Mouse (Mus musculus) gastrocnemius, adult 2 months (tissue): ENCODE results near the gene H60c. TPM values are rescaled to one million over a fixed set of nuclear protein-coding genes. Genes with fewer than 3 reads are reported as not detected.

Source experiments
- DNase-seq: peaks from one replicate; pipeline ENCODE4 v3.0.0; 2022
- H3K27ac ChIP-seq: fragments of 200-600 bp; 2 replicates; pipeline ENCODE4 v1.8.1; 2022; ENCODE audit warnings: mild to moderate bottlenecking
- H3K4me3 ChIP-seq: fragments of 200-600 bp; 2 replicates; pipeline ENCODE4 v1.8.1; 2022; ENCODE audit warnings: mild to moderate bottlenecking, moderate library complexity
- CTCF ChIP-seq: fragments of 200-600 bp; IDR thresholded peaks from 2 replicates; pipeline ENCODE4 v1.8.1; 2022; ENCODE audit warnings: antibody characterized with exemption, mild to moderate bottlenecking, moderate library complexity
- intact Hi-C: fragments of 180-260 bp; cut with DNase I; formaldehyde crosslinking; loops from one replicate; pipeline ENCODE4 v1.15.1; 2025
- total RNA-seq, 2 experiments: library from RNA; stranded (reverse); gene quantifications; 2 replicates each; pipeline ENCODE4 v1.2.3; 2021

The H60c gene
- total RNA-seq, 2 experiments from 2014 or later, result not detected

DNA sequence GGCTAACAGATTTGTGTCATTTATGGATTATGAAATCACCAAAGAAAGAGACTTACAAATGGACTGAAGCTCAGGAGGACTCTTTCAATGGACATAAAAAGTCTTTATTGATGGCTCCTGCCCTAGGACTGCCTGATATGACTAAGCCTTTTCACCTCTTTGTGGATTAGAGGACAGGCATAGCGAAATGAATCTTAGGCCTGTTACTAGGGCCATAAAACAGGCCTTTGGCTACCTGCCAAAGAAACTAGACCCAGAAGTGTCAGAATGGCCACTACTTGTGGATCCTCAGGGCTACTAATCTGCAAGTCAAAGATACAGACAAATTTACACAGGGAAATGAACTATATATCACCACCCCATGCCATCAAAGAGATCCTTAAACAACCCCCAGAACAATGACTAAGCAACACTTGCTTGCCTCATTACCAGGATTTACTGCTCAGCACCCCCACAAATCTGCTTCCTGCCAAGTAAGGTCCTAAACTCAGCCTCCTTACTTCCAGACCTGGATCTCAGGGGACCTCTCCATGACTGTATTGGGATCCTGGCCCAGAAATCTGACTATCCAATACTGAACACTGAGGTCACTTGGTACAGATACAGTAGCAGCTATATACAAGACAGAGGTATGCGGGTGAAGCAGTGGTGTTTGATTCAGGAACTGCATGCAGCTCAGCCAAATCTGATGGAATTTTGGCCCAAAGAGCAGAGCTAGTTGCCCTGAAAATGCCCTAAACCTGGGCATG, 39.0 kb downstream of the H60c start:
- Histone ChIP-seq H3K27ac (no peak overlapping the region), H3K4me3 (no peak overlapping the region)
- intact Hi-C loops, result no loop called here
- DNase-seq, result no peak
- TF ChIP-seq CTCF, result no peak

Other genes starting within 250 kb of the H60c start
- 10 to 100 TPM; 78.5 to 82.6 TPM for gene Ppp1r14c, start 98.3 kb upstream of the H60c start, total RNA-seq